ENCODE assay signal across 9 mouse cellular contexts in the genomic region with DNA sequence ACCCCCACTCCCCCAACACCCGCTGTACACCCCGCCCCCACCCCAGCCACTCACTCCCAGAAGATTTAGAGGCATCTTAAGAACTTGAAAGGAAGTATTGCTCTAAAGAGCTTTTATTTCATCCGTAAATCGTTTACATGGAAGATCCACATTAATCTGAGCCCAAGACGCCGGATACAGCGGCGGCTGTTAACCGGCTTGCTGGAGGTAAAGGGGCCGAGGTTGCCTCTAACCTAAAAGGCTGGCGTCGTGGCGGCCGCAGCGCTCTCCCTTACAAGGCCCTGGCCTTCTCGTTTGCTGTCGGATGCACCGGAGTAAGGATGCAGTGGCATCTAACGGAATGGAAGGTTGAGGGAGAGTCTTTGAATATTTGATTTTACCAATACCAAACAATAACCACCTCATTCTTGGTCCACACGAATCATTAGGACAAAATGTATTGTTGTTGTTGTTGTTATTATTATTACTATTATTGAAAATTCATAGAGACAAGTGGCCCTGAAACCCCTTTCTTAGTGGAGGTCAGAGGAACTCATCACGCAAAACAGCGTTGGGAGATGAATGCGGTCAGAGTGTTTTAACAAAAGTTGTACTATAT. TPM values are rescaled to one million over a fixed set of nuclear protein-coding genes. Genes with fewer than 3 reads are reported as not detected.
DNase-seq lines count a peak whose midpoint lies in the region; ATAC-seq and TF ChIP-seq lines count a peak whose summit lies in the region.
"Had no signal": no experiment of that assay in that cellular context is flagged by ENCODE, and none has a peak within 500 bp of the region (broad histone marks: within the 10 kb centered on the region; RNA-seq: fewer than 3 reads in every experiment).

No protein-coding gene starts in this region.

- H3K27ac ChIP-seq in forebrain, embryonic 10.5 days = peak overlapping the region; percentile 82
- no peak overlapping the region for H3K27ac ChIP-seq in forebrain, embryonic 14.5 days (ENCODE audit: low read depth, low read length)
- H3K27ac ChIP-seq in embryonic fibroblast, embryonic 13.5 days (ENCODE audit: insufficient read depth, low read length) = peak overlapping the region; percentile 61; the same call in 1 of the 2 replicates
- H3K27ac ChIP-seq in midbrain, embryonic 13.5 days = no peak overlapping the region
- H3K27ac ChIP-seq: liver, embryonic 15.5 days had no signal

- H3K36me3 ChIP-seq in forebrain, embryonic 10.5 days (replicated peaks) = no peaks in the 10 kb centered on the region
- H3K36me3 ChIP-seq in forebrain, embryonic 14.5 days (ENCODE audit: control insufficient read depth, insufficient read depth, low read length) = no peaks in the 10 kb centered on the region
- no peaks in the 10 kb centered on the region for H3K36me3 ChIP-seq in midbrain, embryonic 13.5 days
- H3K36me3 ChIP-seq: liver, embryonic 15.5 days had no signal

- H3K9me3 ChIP-seq in forebrain, embryonic 10.5 days = no peaks in the 10 kb centered on the region
- no peaks in the 10 kb centered on the region for H3K9me3 ChIP-seq in forebrain, embryonic 14.5 days (replicated peaks; ENCODE audit: control insufficient read depth, low read length)
- H3K9me3 ChIP-seq in midbrain, embryonic 13.5 days = no peaks in the 10 kb centered on the region
- H3K9me3 ChIP-seq: liver, embryonic 15.5 days had no signal

- no peak overlapping the region for H3K4me2 ChIP-seq in forebrain, embryonic 14.5 days (ENCODE audit: low read length)
- H3K4me2 ChIP-seq in midbrain, embryonic 13.5 days (replicated peaks) = peak overlapping the region; percentile 54

- TF ChIP-seq CTCF in embryonic fibroblast, embryonic 13.5 days (IDR thresholded peaks at IDR 0.05; ENCODE audit: borderline replicate concordance, insufficient read depth, low read length) = no peak

- no peak for TF ChIP-seq POLR2A in embryonic fibroblast, embryonic 13.5 days (IDR thresholded peaks at IDR 0.05; ENCODE audit: low read depth, low read length)

- WGBS in forebrain, embryonic 10.5 days = 1% methylated on average over 23 of the region's 23 CpGs
- under 1% methylated on average over 21 of the region's 23 CpGs for WGBS in forebrain, embryonic 14.5 days
- WGBS in midbrain, embryonic 13.5 days = under 1% methylated on average over 23 of the region's 23 CpGs

- peak overlapping the region; percentile 53 for H3K4me3 ChIP-seq in forebrain, embryonic 10.5 days
- H3K4me3 ChIP-seq in forebrain, embryonic 14.5 days (ENCODE audit: low read depth, low read length) = no peak overlapping the region
- H3K4me3 ChIP-seq in embryonic fibroblast, embryonic 13.5 days (ENCODE audit: insufficient read depth, low read length) = peak overlapping the region; percentile 40
- H3K4me3 ChIP-seq in midbrain, embryonic 13.5 days (replicated peaks) = no peak overlapping the region

- H3K4me1 ChIP-seq in forebrain, embryonic 10.5 days = peaks cover 28% of the 10 kb centered on the region
- peaks cover 3% of the 10 kb centered on the region for H3K4me1 ChIP-seq in forebrain, embryonic 14.5 days (ENCODE audit: control insufficient read depth, insufficient read depth, low read length)
- no peaks in the 10 kb centered on the region for H3K4me1 ChIP-seq in embryonic fibroblast, embryonic 13.5 days (ENCODE audit: control insufficient read depth, insufficient read depth, low read length)
- H3K4me1 ChIP-seq in midbrain, embryonic 13.5 days (replicated peaks) = peaks cover 14% of the 10 kb centered on the region

- H3K9ac ChIP-seq in forebrain, embryonic 14.5 days (ENCODE audit: low read length) = no peak overlapping the region
- no peak overlapping the region for H3K9ac ChIP-seq in midbrain, embryonic 13.5 days (replicated peaks)
- H3K9ac ChIP-seq: liver, embryonic 15.5 days had no signal

- no peak for ATAC-seq in forebrain, embryonic 14.5 days
- no peak for ATAC-seq in midbrain, embryonic 13.5 days
- ATAC-seq in activated CD4-positive, CD25-positive, alpha-beta regulatory T cell, adult 4 months = no peak

- peak; percentile 34 for DNase-seq in forebrain, embryonic 10.5 days (ENCODE audit: extremely low spot score, low spot score)
- DNase-seq in forebrain, embryonic 14.5 days (ENCODE audit: low spot score) = no peak
- peak; percentile 34 for DNase-seq in kidney, postnatal 10 days
- no peak for DNase-seq in kidney, postnatal 14 days
- DNase-seq in spleen, adult 18-20 months = no peak

- H3K27me3 ChIP-seq in forebrain, embryonic 10.5 days (ENCODE audit: poor library complexity, severe bottlenecking) = peaks cover 93% of the 10 kb centered on the region
- H3K27me3 ChIP-seq in forebrain, embryonic 14.5 days (replicated peaks; ENCODE audit: control insufficient read depth, insufficient read depth, low read length) = peaks cover 63% of the 10 kb centered on the region
- peaks cover 78% of the 10 kb centered on the region for H3K27me3 ChIP-seq in midbrain, embryonic 13.5 days

RNA-seq across cellular contexts. Expression of a gene that starts 0.8 kb away (rescaled TPM):
- 79.2 and 87.9 TPM in 2 replicates for polyA plus RNA-seq in forebrain, embryonic 10.5 days (2016; fragmentation: Nextera tagmentation; extraction: Ambion mirVana)
- polyA plus RNA-seq in forebrain, embryonic 14.5 days (2014; fragmentation: Nextera tagmentation; extraction: Ambion mirVana) = 0.99 and 1.5 TPM in 2 replicates
- polyA plus RNA-seq in embryonic fibroblast, embryonic 13.5 days (2011; ENCODE audit: insufficient read length, low read depth, missing spikeins) = 10.7 and 18.7 TPM in 2 replicates
- 0.38 and 0.43 TPM in 2 replicates for polyA plus RNA-seq in midbrain, embryonic 13.5 days (2015; fragmentation: Nextera tagmentation; extraction: Ambion mirVana)
- not detected for polyA plus RNA-seq in activated CD4-positive, CD25-positive, alpha-beta regulatory T cell, adult 4 months (2017; shearing (Covaris generic))

Comparison
In these comparisons a context has a peak if more than half of its experiments do, and no peak if none do; other contexts are left out.
1. DNase-seq: peak in forebrain, embryonic 10.5 days (single experiment) and kidney, postnatal 10 days (single experiment); none in forebrain, embryonic 14.5 days (single experiment), kidney, postnatal 14 days (single experiment) and spleen, adult 18-20 months (0 of 2).
2. H3K27ac ChIP-seq: peak in forebrain, embryonic 10.5 days (single experiment) and embryonic fibroblast, embryonic 13.5 days (single experiment); none in forebrain, embryonic 14.5 days (single experiment) and midbrain, embryonic 13.5 days (single experiment).
3. H3K4me3 ChIP-seq: peak in forebrain, embryonic 10.5 days (single experiment) and embryonic fibroblast, embryonic 13.5 days (single experiment); none in forebrain, embryonic 14.5 days (single experiment) and midbrain, embryonic 13.5 days (single experiment).